Mouse (Mus musculus) myocyte (in vitro differentiated cells): ENCODE results near the gene Zfp213.

Experiments used
- E2F4 ChIP-seq: IDR thresholded peaks from one replicate; pipeline ENCODE4 v1.6.1; 2011; ENCODE audit warnings: mild to moderate bottlenecking, control low read depth, moderate library complexity; ENCODE audit not compliant: insufficient read depth
- MAX ChIP-seq: IDR thresholded peaks from one replicate; pipeline ENCODE4 v1.6.1; 2011; ENCODE audit warnings: low read depth, mild to moderate bottlenecking, control low read depth
- POLR2A ChIP-seq: IDR thresholded peaks from one replicate; pipeline ENCODE4 v1.6.1; 2011; ENCODE audit warnings: low read depth, mild to moderate bottlenecking, control low read depth, moderate library complexity; ENCODE audit not compliant: insufficient read length
- POLR2AphosphoS2 ChIP-seq: IDR thresholded peaks from one replicate; pipeline ENCODE4 v1.6.1; 2011; ENCODE audit warnings: low read depth, control low read depth; ENCODE audit not compliant: insufficient read length
- TCF12 ChIP-seq: IDR thresholded peaks from one replicate; pipeline ENCODE4 v1.6.1; 2011; ENCODE audit warnings: mild to moderate bottlenecking, control low read depth; ENCODE audit not compliant: poor library complexity, insufficient read depth, severe bottlenecking
- TCF3 ChIP-seq: IDR thresholded peaks from one replicate; pipeline ENCODE4 v1.6.1; 2011; ENCODE audit warnings: low read depth, control low read depth; ENCODE audit not compliant: insufficient read length
- USF1 ChIP-seq: IDR thresholded peaks from one replicate; pipeline ENCODE4 v1.6.1; 2011; ENCODE audit warnings: low read depth, mild to moderate bottlenecking, control low read depth, moderate library complexity

GRCm38 (mm10) chr17:23601836-23602585, 38.0 kb upstream of the Zfp213 start:
- no peak for TF ChIP-seq POLR2A
- no peak for TF ChIP-seq USF1
- no peak for TF ChIP-seq MAX
- no peak for TF ChIP-seq E2F4
- no peak for TF ChIP-seq POLR2AphosphoS2
- no peak for TF ChIP-seq TCF12
- no peak for TF ChIP-seq TCF3
